Mouse (Mus musculus) spleen, postnatal 10 days (tissue): ENCODE measurements around the gene Il12rb1.
A peak's percentile ranks its signal among the peaks of the same experiment; 100 is the strongest.
"Not testable (repeated sequence)": the region's sequence is repeated elsewhere in the genome, so short reads cannot be mapped to it uniquely, and the experiment has no call there.

Source experiments
- DNase-seq, 2 experiments: peaks; one replicate each; pipeline ENCODE4 v3.0.0; 2021 to 2022; ENCODE audit warnings: low spot score in 2 of 2

Gene Il12rb1

DNA sequence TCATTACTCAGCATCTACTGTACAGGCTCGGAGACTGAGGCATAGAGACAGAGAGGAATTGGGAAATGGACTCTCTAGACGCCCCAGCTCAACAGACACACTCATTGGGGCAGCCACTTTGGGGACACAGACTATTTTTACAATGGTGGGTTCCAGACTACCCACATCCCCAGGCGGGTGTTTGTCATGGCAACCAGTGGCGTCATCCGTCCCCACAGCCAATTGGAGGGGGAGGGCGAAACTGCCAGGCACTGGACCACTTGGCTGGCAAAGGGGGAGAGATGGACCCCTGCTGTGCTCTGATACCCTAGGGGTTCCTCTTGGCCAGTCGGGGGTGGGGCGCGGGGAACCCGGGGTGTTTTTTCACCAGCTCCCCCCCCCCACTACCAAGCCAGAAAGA, 7.6 kb upstream of the Il12rb1 start:
- DNase-seq: no peak

GRCm38 (mm10) chr8:70801156-70801555, 7.1 kb upstream of the Il12rb1 start:
- no peak for DNase-seq

DNA sequence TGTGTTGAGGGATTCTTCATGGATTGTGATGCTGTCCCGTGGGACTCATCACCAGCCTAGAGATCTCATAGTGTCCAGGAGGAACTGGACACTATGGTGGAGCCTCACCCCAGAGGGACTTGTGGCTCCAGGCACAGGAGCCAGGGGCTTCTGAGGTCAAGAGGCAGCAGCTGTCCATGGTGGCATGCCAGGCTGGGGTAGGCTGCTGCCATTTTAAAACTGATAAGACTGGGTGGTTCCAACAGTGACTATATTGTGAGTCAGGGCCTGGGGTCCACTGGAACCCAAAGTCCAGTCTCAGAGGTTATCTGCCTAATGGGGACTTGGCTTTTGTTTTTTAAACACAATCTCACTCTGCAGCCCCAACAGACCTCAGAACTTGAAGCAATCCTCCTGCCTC, 6.4 kb upstream of the Il12rb1 start:
- no peak for DNase-seq

DNA sequence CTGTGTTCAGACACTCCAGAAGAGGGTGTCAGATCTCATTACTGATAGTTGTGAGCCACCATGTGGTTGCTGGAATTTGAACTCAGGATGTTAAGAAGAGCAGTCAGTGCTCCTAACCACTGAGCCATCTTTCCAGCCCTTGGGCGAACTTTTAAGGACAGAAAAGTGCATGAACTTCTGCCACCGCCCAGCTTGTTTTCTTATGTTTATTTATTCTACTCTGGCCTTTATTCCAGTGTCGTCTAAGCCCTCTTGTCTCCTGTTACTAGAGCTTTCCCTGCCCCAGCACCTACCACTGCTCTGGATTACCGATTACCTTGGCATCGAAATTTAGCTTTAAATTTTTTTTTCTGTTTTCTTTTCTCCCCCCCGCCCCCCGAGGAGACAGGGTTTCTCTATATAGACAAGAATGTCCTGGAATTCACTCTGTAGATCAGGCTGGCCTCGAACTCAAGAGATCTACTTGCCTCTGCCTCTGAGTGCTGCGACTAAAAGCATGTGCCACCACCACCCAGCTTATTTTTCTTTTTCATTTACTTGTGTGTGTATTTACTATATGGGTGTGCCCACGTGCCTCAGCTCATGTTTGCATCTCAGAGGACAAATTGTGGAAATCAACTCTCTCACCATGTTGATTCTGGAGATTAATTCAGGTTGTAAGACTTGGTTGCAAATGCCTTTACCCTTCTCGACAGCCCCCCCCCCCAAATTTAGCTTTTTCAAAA, 5.3 kb upstream of the Il12rb1 start:
- no peak for DNase-seq

- DNase-seq: peak; percentile 66 to 84
Observed at GRCm38 (mm10) chr8:70803761-70804480, 4.3 kb upstream of the Il12rb1 start.

DNA sequence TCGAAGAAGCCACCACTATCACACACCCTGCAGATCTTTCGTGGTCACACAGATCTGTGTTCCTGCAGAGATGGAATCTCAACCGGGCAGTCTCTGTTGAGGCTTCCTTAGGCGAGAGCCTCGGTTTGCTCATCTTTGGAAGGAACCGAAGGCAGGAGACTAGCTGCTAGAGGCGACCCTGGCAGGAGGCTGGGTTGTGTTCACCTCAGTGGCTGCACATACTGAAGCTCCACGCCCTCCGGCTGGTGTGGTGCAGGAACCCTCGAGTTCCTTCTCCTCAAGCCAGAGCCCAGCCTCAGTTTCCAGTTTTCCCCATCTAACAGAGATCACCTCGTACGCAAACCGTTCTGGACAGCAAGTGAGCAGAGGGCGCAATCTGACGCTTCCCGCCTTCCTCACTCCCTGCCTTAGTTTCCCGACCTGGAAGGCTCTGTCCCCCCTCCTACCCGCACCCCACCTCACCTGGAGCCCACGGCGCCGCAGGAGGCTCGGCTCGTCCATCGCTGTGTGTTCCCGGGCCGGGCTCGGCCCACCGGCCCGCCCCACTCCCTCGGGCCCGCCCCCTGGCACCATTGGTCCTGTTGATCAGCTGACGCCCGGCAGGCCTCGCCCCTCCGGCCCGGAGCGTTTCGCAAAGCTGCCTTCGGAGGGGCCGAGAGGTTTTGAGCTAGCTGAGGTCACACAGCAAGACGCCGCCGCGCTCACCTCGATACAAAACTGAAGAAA, 3.6 kb upstream of the Il12rb1 start, which contains the start of gene Mast3:
Gene Mast3 (minus strand): TSS at position 574 of the 726 bp plus-strand sequence.
- DNase-seq: peak; percentile 55 to 90

GRCm38 (mm10) chr8:70806541-70806940, 1.7 kb upstream of the Il12rb1 start:
- DNase-seq: peak in 1 of 2 experiments; percentile 68

GRCm38 (mm10) chr8:70807304-70807703, 945 bp upstream of the Il12rb1 start:
- DNase-seq: no peak

GRCm38 (mm10) chr8:70808955-70809701, 879 bp downstream of the Il12rb1 start:
- DNase-seq: no peak

DNA sequence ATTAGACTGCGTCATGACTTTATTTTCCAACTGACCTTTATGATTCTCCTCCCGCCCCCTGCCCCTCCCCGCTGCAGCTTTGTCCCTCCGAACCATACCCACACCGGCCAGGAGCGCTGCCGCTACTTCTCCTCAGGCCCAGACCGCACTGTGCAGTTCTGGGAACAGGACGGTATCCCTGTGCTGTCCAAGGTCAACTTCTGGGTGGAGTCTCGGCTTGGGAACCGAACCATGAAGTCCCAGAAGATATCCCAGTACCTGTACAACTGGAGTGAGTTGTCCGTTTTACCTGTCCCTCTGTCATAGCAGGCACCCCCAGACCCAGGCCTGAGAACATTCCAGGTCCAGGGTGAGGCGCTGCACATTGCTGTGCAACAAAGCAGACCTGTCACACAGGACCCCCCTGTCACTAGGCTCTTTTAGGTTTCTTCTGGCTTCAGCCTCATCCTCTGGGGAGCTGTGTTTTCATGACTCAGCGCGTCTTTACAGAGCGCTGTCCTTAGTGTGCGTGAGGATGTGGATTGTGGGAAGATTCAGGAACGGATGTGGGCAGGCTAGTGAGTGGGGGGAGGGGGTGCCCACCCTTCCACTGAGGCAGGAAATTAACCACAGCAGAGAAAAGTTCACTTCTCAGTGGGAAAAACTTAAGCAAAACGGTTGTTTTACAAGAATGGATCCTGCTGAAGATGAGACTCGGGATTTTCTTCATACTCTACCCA, 2.9 kb downstream of the Il12rb1 start:
- DNase-seq: no peak

- no peak for DNase-seq
Observed at GRCm38 (mm10) chr8:70812055-70812454, 3.8 kb downstream of the Il12rb1 start.

DNA sequence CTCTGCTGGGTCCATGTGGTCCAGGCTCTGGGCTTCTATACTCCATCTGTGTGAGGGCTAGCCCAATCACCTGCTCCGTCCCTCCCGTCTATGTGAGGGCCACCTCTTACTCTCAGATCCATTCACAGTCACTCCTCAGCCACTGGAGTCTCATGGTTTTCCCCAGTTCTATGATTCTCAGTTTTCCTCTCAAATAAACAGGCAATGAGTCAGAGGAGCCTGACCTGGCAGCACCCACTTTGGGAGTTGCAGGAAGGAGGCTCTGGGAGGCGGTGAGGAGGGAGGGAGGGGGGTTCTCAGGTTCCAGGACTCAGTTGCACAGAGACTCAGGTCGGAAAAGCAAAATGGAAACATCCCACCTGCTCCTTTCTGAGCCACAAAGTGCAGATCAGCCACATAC, 4.6 kb downstream of the Il12rb1 start:
- DNase-seq: no peak

DNA sequence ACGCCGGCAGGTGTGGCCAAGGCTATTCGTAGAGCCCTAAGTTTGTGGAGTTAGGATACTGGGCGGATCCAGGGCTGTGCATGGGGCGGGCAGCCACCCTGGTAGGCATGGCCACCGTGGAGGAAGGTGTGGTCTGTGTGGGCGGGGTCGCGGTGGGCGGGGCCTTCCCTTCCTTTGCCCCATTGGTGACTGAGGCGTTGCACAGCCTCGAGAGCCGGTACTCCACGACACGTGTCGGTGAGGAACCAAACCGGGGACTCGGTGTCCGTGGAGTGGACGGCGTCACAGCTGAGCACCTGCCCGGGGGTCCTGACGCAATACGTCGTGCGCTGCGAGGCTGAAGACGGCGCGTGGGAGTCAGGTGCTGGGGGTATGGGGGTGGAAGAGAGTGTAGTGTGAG, 8.4 kb downstream of the Il12rb1 start:
- DNase-seq: peak in 1 of 2 experiments; percentile 79

DNA sequence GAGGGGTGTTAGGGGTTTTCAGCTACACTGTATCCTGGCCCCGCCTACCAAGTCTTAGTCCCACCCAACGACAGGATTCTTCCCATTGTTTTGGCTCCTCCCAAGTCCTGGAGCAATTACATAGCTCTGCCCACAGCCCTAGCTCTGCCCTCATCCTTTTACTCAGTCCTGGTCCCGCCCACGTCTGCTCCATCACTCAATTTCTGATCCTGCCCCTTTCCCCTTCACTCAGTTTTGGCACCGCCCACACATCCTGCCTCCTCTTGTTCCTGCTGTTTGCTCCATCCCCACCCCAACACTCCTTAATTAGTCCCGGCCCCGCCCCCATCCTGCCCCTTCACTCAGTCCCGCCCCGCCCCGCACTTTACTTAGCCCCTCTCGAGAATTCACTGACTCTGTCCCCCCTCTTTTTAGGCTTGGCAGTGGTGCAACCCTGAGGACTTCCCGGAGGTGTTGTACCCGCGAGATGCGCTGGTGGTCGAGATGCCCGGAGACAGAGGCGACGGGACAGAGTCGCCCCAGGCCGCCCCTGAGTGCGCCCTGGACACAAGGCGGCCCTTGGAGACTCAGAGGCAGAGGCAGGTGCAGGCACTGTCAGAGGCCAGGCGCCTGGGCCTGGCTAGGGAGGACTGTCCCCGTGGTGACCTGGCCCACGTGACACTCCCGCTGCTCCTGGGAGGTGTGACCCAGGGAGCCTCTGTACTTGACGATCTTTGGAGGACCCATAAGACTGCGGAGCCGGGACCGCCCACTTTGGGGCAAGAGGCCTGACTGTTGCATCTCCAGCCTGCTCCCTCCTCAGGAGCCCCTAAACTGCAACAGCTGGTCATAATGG, 12.1 kb downstream of the Il12rb1 start:
- DNase-seq: peak in 1 of 2 experiments; percentile 43

GRCm38 (mm10) chr8:70821399-70821962, 13.2 kb downstream of the Il12rb1 start:
- DNase-seq: peak; percentile 72 to 83

- DNase-seq: no peak
Observed at GRCm38 (mm10) chr8:70821992-70822391, 13.7 kb downstream of the Il12rb1 start.

GRCm38 (mm10) chr8:70822594-70822993, 14.3 kb downstream of the Il12rb1 start:
- DNase-seq: not testable (repeated sequence)

DNA sequence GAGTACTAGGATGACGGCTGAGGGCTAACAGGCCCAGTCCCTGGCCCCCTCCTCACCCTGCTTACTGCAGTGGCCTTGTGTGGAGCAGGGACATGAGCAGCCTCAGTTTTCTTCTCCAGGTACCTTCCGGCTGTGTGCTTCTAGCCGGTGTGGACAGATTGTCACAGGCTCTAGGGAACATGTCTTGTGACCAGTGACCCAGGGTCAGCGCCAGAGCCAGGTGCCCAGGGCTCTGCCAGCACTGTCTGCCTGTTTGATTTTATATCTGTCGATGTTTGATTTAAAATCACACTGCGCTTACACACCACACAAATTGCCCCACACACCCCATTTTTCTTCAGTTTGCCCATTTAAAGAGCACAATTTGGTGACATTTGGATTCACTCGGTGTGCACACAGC, 15.6 kb downstream of the Il12rb1 start:
- no peak for DNase-seq

GRCm38 (mm10) chr8:70825816-70826215, 17.6 kb downstream of the Il12rb1 start:
- no peak for DNase-seq

DNA sequence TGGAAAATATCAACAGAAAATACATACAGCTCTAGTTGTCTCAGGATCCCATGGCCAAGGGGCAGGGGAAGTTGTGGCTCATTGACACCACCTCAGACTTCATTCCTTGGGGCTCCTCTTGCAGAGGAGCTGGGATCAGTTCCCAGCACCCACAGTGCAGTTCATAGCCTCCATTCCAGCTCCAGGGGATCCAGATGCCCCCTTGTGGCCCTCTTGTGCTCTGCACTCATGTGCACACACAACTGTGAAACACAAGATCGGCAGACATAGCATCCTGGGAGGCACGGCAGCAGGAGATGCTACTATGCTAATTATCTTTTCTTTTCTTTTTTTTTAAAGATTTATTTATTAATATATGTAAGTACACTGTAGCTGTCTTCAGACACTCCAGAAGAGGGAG, 18.8 kb downstream of the Il12rb1 start:
- no peak for DNase-seq
